In genomic region chr8:95607210-95607609, GRCm38 (mm10) we compare ENCODE assay signal across 20 mouse cellular contexts. TPM values are rescaled to one million over a fixed set of nuclear protein-coding genes. Genes with fewer than 3 reads are reported as not detected.
DNase-seq lines count a peak whose midpoint lies in the region; ATAC-seq and TF ChIP-seq lines count a peak whose summit lies in the region.
"Had no signal": no experiment of that assay in that cellular context is flagged by ENCODE, and none has a peak within 500 bp of the region (broad histone marks: within the 10 kb centered on the region; RNA-seq: fewer than 3 reads in every experiment).

No protein-coding gene starts in this region.

- H3K27ac ChIP-seq in embryonic facial prominence, embryonic 14.5 days (replicated peaks; ENCODE audit: low read depth, low read length): 0 out of 2 replicates have a peak overlapping the region, but pooled peaks have one; percentile 28
- no peak overlapping the region for H3K27ac ChIP-seq in embryonic facial prominence, embryonic 10.5 days (replicated peaks)
- peak overlapping the region; percentile 14; the same call in 1 of the 2 replicates for H3K27ac ChIP-seq in heart, postnatal 0 days (ENCODE audit: low read depth)
- H3K27ac ChIP-seq: hindbrain, embryonic 10.5 days; kidney, embryonic 15.5 days; liver, embryonic 14.5 days; neural tube, embryonic 15.5 days had no signal

- TF ChIP-seq EP300 in heart, postnatal 0 days (IDR thresholded peaks at IDR 0.05; ENCODE audit: low read depth): no peak

- H3K36me3 ChIP-seq in embryonic facial prominence, embryonic 14.5 days (ENCODE audit: control insufficient read depth, insufficient read depth, low read length): no peaks in the 10 kb centered on the region
- no peaks in the 10 kb centered on the region for H3K36me3 ChIP-seq in embryonic facial prominence, embryonic 10.5 days (replicated peaks)
- no peaks in the 10 kb centered on the region for H3K36me3 ChIP-seq in heart, postnatal 0 days (replicated peaks; ENCODE audit: control insufficient read depth, insufficient read depth, low read length)
- no peaks in the 10 kb centered on the region for H3K36me3 ChIP-seq in C2C12 (ENCODE audit: control insufficient read depth, insufficient read depth)
- H3K36me3 ChIP-seq: hindbrain, embryonic 10.5 days; kidney, embryonic 15.5 days; neural tube, embryonic 15.5 days had no signal

- H3K79me2 ChIP-seq in C2C12 (ENCODE audit: control insufficient read depth, insufficient read depth): no peaks in the 10 kb centered on the region

- H3K4me1 ChIP-seq in embryonic facial prominence, embryonic 14.5 days (ENCODE audit: control insufficient read depth, insufficient read depth, low read length): no peaks in the 10 kb centered on the region
- H3K4me1 ChIP-seq in embryonic facial prominence, embryonic 10.5 days: peaks cover 3% of the 10 kb centered on the region; the same call in 1 of the 2 replicates
- no peaks in the 10 kb centered on the region for H3K4me1 ChIP-seq in heart, postnatal 0 days (ENCODE audit: control insufficient read depth, insufficient read depth)
- H3K4me1 ChIP-seq: kidney, embryonic 15.5 days had no signal

- no peak overlapping the region for H3K9ac ChIP-seq in embryonic facial prominence, embryonic 14.5 days (ENCODE audit: low read depth, low read length)
- no peak overlapping the region for H3K9ac ChIP-seq in heart, postnatal 0 days (replicated peaks; ENCODE audit: low read depth, low read length)
- H3K9ac ChIP-seq: kidney, embryonic 15.5 days; liver, embryonic 14.5 days; neural tube, embryonic 15.5 days had no signal

- peak; percentile 57 for ATAC-seq in embryonic facial prominence, embryonic 14.5 days (ENCODE audit: low read depth)
- ATAC-seq in heart, postnatal 0 days (ENCODE audit: insufficient read depth, low read depth): no peak; the same call in 1 of the 2 replicates
- ATAC-seq in CD4-positive, CD25-positive, alpha-beta regulatory T cell, adult 4 months: no peak
- ATAC-seq: inflammation-experienced regulatory T-cells, adult 6 months had no signal

- no peaks in the 10 kb centered on the region for H3K79me3 ChIP-seq in C2C12 (ENCODE audit: low read depth)

- no peaks in the 10 kb centered on the region for H3K27me3 ChIP-seq in embryonic facial prominence, embryonic 14.5 days (replicated peaks; ENCODE audit: control insufficient read depth, insufficient read depth, low read length)
- 0 out of 2 replicates have a peak, but pooled peaks cover 6% of the 10 kb centered on the region for H3K27me3 ChIP-seq in embryonic facial prominence, embryonic 10.5 days (replicated peaks; ENCODE audit: low read depth, poor library complexity, severe bottlenecking)
- H3K27me3 ChIP-seq in heart, postnatal 0 days (ENCODE audit: control insufficient read depth, insufficient read depth, low read length): no peaks in the 10 kb centered on the region
- H3K27me3 ChIP-seq in C2C12 (ENCODE audit: control insufficient read depth, insufficient read depth, insufficient read length): no peaks in the 10 kb centered on the region
- H3K27me3 ChIP-seq: neural tube, embryonic 15.5 days had no signal

- no peak overlapping the region for H3K4me2 ChIP-seq in embryonic facial prominence, embryonic 14.5 days (ENCODE audit: low read depth, low read length)
- H3K4me2 ChIP-seq in heart, postnatal 0 days (ENCODE audit: low read depth, low read length): peak overlapping the region; percentile 21
- H3K4me2 ChIP-seq: kidney, embryonic 15.5 days; neural tube, embryonic 15.5 days had no signal

- peak; percentile 45 for DNase-seq in embryonic facial prominence, embryonic 14.5 days (ENCODE audit: low spot score)
- DNase-seq in embryonic facial prominence, embryonic 10.5 days (ENCODE audit: low spot score): no peak
- peak; percentile 21 for DNase-seq in heart, postnatal 0 days (ENCODE audit: low spot score)
- DNase-seq in heart, postnatal 25 days (ENCODE audit: low spot score): no peak
- peak; percentile 11 for DNase-seq in layer of hippocampus, adult 9-10 months (ENCODE audit: low spot score)
- no peak for DNase-seq in ovary, postnatal 36 days (ENCODE audit: low spot score)
- DNase-seq: lung, postnatal 10 days; right cerebral cortex, postnatal 25 days had no signal

- 35% methylated on average over 9 of the region's 9 CpGs for WGBS in embryonic facial prominence, embryonic 14.5 days
- 68% methylated on average over 9 of the region's 9 CpGs for WGBS in embryonic facial prominence, embryonic 10.5 days
- 23% methylated on average over 9 of the region's 9 CpGs for WGBS in heart, postnatal 0 days

- H3ac ChIP-seq in C2C12 (ENCODE audit: control insufficient read depth, insufficient read length, low read depth): no peak overlapping the region

- H3K4me3 ChIP-seq in embryonic facial prominence, embryonic 14.5 days (ENCODE audit: low read depth, low read length): no peak overlapping the region
- H3K4me3 ChIP-seq in embryonic facial prominence, embryonic 10.5 days: no peak overlapping the region
- no peak overlapping the region for H3K4me3 ChIP-seq in heart, postnatal 0 days (ENCODE audit: low read depth, low read length)
- H3K4me3 ChIP-seq in C2C12 (ENCODE audit: insufficient read depth, poor library complexity, severe bottlenecking): no peak overlapping the region
- H3K4me3 ChIP-seq: hindbrain, embryonic 10.5 days; kidney, embryonic 15.5 days; neural tube, embryonic 15.5 days had no signal

- intact Hi-C loops in heart, postnatal 25 days (cut with DNase I): loop anchor here (1.0 to 5.0 kb wide), 2 partner anchors 90 to 310 kb away; no protein-coding TSS in a partner anchor

- no peak for TF ChIP-seq CTCF in heart, postnatal 0 days (IDR thresholded peaks at IDR 0.05; ENCODE audit: low read depth)
- no peak for TF ChIP-seq CTCF in C2C12 (IDR thresholded peaks at IDR 0.05; ENCODE audit: control insufficient read depth, insufficient read depth, insufficient read length)

- H3K9me3 ChIP-seq in embryonic facial prominence, embryonic 14.5 days (ENCODE audit: control insufficient read depth, low read length): no peaks in the 10 kb centered on the region
- no peaks in the 10 kb centered on the region for H3K9me3 ChIP-seq in embryonic facial prominence, embryonic 10.5 days
- no peaks in the 10 kb centered on the region for H3K9me3 ChIP-seq in heart, postnatal 0 days (replicated peaks; ENCODE audit: control insufficient read depth, low read length)
- H3K9me3 ChIP-seq: hindbrain, embryonic 10.5 days; kidney, embryonic 15.5 days; neural tube, embryonic 15.5 days had no signal

TF ChIP-seq in C2C12, 6 proteins besides CTCF, POLR2A, EP300 and RAD21:
- no peak for TF ChIP-seq CEBPB (IDR thresholded peaks at IDR 0.05; ENCODE audit: low read depth)
- TF ChIP-seq USF1 (IDR thresholded peaks at IDR 0.05; ENCODE audit: low read depth): no peak
- peak; percentile 21 for TF ChIP-seq MYOD1 (IDR thresholded peaks at IDR 0.05; ENCODE audit: control insufficient read depth, insufficient read length, low read depth)

RNA-seq across cellular contexts. Expression of gene Gins3, which starts 26.0 kb away (rescaled TPM):
- 14.3 and 16.4 TPM in 2 replicates for polyA plus RNA-seq in embryonic facial prominence, embryonic 14.5 days (2014; fragmentation: Nextera tagmentation; extraction: Ambion mirVana)
- polyA plus RNA-seq in embryonic facial prominence, embryonic 10.5 days (2016; fragmentation: Nextera tagmentation; extraction: Ambion mirVana): 31.8 and 32.2 TPM in 2 replicates
- total RNA-seq in heart, postnatal 0 days (2014; rRNA removed; ENCODE audit: low replicate concordance): 3.9 and 4.1 TPM in 2 replicates
- 4.4 and 5.2 TPM in 2 replicates for polyA plus RNA-seq in heart, postnatal 0 days (2015; fragmentation: Nextera tagmentation; extraction: Ambion mirVana)
- total RNA-seq in heart, postnatal 25 days (2021): 1 to 10 TPM in 1 of 2 experiments, under 1 TPM in 1; 0.88 to 1.3 TPM
- polyA plus RNA-seq in C2C12 (2012; fragmentation: generic; extraction: Trizol): 8.3 TPM
- polyA plus RNA-seq in CD4-positive, CD25-positive, alpha-beta regulatory T cell, adult 4 months (2017; shearing (Covaris generic)): 1 to 10 TPM; 7.6 to 9.6 TPM

RNA-seq across cellular contexts. Expression of gene Prss54, which starts 31.1 kb away (rescaled TPM):
- not detected in 2 replicates for polyA plus RNA-seq in embryonic facial prominence, embryonic 14.5 days (2014; fragmentation: Nextera tagmentation; extraction: Ambion mirVana)
- not detected in 2 replicates for polyA plus RNA-seq in embryonic facial prominence, embryonic 10.5 days (2016; fragmentation: Nextera tagmentation; extraction: Ambion mirVana)
- not detected in 2 replicates for total RNA-seq in heart, postnatal 0 days (2014; rRNA removed; ENCODE audit: low replicate concordance)
- polyA plus RNA-seq in heart, postnatal 0 days (2015; fragmentation: Nextera tagmentation; extraction: Ambion mirVana): not detected in 2 replicates
- not detected for total RNA-seq in heart, postnatal 25 days (2021)
- not detected for polyA plus RNA-seq in C2C12 (2012; fragmentation: generic; extraction: Trizol)
- not detected for polyA plus RNA-seq in CD4-positive, CD25-positive, alpha-beta regulatory T cell, adult 4 months (2017; shearing (Covaris generic))
- total RNA-seq: gastrocnemius, adult 8-10 months; megakaryocyte-erythroid progenitor cell, adult 5-6 weeks; monocyte, adult 5-6 weeks had no signal
- polyA plus RNA-seq: cerebellum, adult 2 months; hindbrain, embryonic 10.5 days; inflammation-experienced regulatory T-cells, adult 6 months; kidney, embryonic 15.5 days; liver, embryonic 14.5 days; neural tube, embryonic 15.5 days; thymus, postnatal 0 days had no signal

Comparison
In these comparisons a context has a peak if more than half of its experiments do, and no peak if none do; other contexts are left out.
1. DNase-seq: peak in embryonic facial prominence, embryonic 14.5 days (single experiment), heart, postnatal 0 days (single experiment) and layer of hippocampus, adult 9-10 months (single experiment); none in embryonic facial prominence, embryonic 10.5 days (single experiment), heart, postnatal 25 days (single experiment) and ovary, postnatal 36 days (single experiment).